Mouse (Mus musculus) small intestine, adult 2 months (tissue): ENCODE data around the gene Padi1. TPM values are rescaled to one million over a fixed set of nuclear protein-coding genes. Genes with fewer than 3 reads are reported as not detected.

Experiments
- H3K27ac ChIP-seq: fragments of 200-500 bp; 2 replicates; pipeline ENCODE4 v1.5.1; 2012; ENCODE audit warnings: low read depth, low read length, control low read depth, inconsistent platforms; ENCODE audit not compliant: insufficient read depth
- H3K27me3 ChIP-seq: fragments of 200-500 bp; 2 replicates; pipeline ENCODE4 v1.6.1; 2012; ENCODE audit warnings: mild to moderate bottlenecking, moderate library complexity, low read length, inconsistent platforms; ENCODE audit not compliant: control insufficient read depth, insufficient read depth
- H3K36me3 ChIP-seq: fragments of 200-500 bp; 2 replicates; pipeline ENCODE4 v1.6.1; 2012; ENCODE audit warnings: mild to moderate bottlenecking, low read length, control low read depth, inconsistent platforms; ENCODE audit not compliant: control insufficient read depth, insufficient read depth
- H3K4me1 ChIP-seq: fragments of 200-500 bp; 2 replicates; pipeline ENCODE4 v1.6.1; 2012; ENCODE audit warnings: low read length, inconsistent platforms, mixed read lengths; ENCODE audit not compliant: control insufficient read depth, insufficient read depth, insufficient read length
- H3K4me3 ChIP-seq: fragments of 200-500 bp; 2 replicates; pipeline ENCODE4 v1.5.1; 2012; ENCODE audit warnings: low read depth, mild to moderate bottlenecking, control low read depth, inconsistent platforms, low read length, moderate library complexity
- CTCF ChIP-seq: fragments of 200-500 bp; IDR thresholded peaks from 2 replicates; pipeline ENCODE4 v1.5.1; 2012; ENCODE audit warnings: low read depth, mild to moderate bottlenecking, control low read depth, inconsistent platforms, low read length, moderate library complexity, mixed read lengths; ENCODE audit not compliant: insufficient replicate concordance, insufficient read length; ENCODE audit errors: extremely low read depth
- POLR2A ChIP-seq: fragments of 200-500 bp; IDR thresholded peaks from 2 replicates; pipeline ENCODE4 v1.6.1; 2012; ENCODE audit warnings: low read depth, mild to moderate bottlenecking, control low read depth, inconsistent platforms, low read length, moderate library complexity
- WGBS: fragments of 180-500 bp; shearing (Covaris S2); methylation state at CpG from one replicate; pipeline ENCODE4 v1.1.7; 2018; 5-methylcytosine and 5-hydroxymethylcytosine counted together
- polyA plus RNA-seq: library from polyadenylated mRNA; depleted of rRNA; stranded (reverse); fragments of >200 nt; gene quantifications from 2 replicates; pipeline ENCODE4 v1.2.3, GENCODE M21; 2012

The Padi1 gene
- polyA plus RNA-seq, 1 experiment, result not detected

- H3K27ac ChIP-seq, result no peak overlapping the region
- H3K36me3 ChIP-seq, result no peaks in the 10 kb centered on the region
- no peak overlapping the region for H3K4me3 ChIP-seq
- 91% methylated on average over 9 of the region's 9 CpGs for WGBS
- no peaks in the 10 kb centered on the region for H3K27me3 ChIP-seq
- TF ChIP-seq POLR2A (no peak), CTCF (no peak)
- no peaks in the 10 kb centered on the region for H3K4me1 ChIP-seq
These were observed 61.2 kb downstream of the Padi1 start for GRCm38 (mm10) chr4:140784292-140784945.

- Histone ChIP-seq H3K36me3 (no peaks in the 10 kb centered on the region), H3K27me3 (no peaks in the 10 kb centered on the region), H3K27ac (no peak overlapping the region), H3K4me1 (no peaks in the 10 kb centered on the region), H3K4me3 (no peak overlapping the region)
- TF ChIP-seq POLR2A (no peak), CTCF (no peak)
- 79% methylated on average over 9 of the region's 9 CpGs for WGBS
These were observed 62.8 kb downstream of the Padi1 start for GRCm38 (mm10) chr4:140782821-140783220.

GRCm38 (mm10) chr4:140780507-140780906 lies 65.1 kb downstream of the Padi1 start:
- no peaks in the 10 kb centered on the region for H3K4me1 ChIP-seq
- 70% methylated on average over 14 of the region's 14 CpGs for WGBS

GRCm38 (mm10) chr4:140779803-140780397 lies 65.7 kb downstream of the Padi1 start:
- 25% methylated on average over 19 of the region's 19 CpGs for WGBS
- no peak overlapping the region for H3K27ac ChIP-seq
- TF ChIP-seq CTCF (no peak), POLR2A (no peak)
- H3K4me3 ChIP-seq, result no peak overlapping the region
- H3K4me1 ChIP-seq, result no peaks in the 10 kb centered on the region
- no peaks in the 10 kb centered on the region for H3K36me3 ChIP-seq
- H3K27me3 ChIP-seq, result no peaks in the 10 kb centered on the region

More at GRCm38 (mm10) chr4:140780507-140780906, 65.1 kb downstream of the Padi1 start:
- no peak for TF ChIP-seq POLR2A
- no peak for TF ChIP-seq CTCF
- Histone ChIP-seq H3K36me3 (no peaks in the 10 kb centered on the region), H3K27ac (no peak overlapping the region), H3K4me3 (no peak overlapping the region), H3K27me3 (no peaks in the 10 kb centered on the region)

GRCm38 (mm10) chr4:140776623-140777022 lies 69.0 kb downstream of the Padi1 start:
- 67% methylated on average over 13 of the region's 13 CpGs for WGBS
- TF ChIP-seq CTCF (no peak), POLR2A (no peak)

GRCm38 (mm10) chr4:140775876-140776275 lies 69.7 kb downstream of the Padi1 start:
- H3K4me1 ChIP-seq, result no peaks in the 10 kb centered on the region
- no peaks in the 10 kb centered on the region for H3K27me3 ChIP-seq
- H3K36me3 ChIP-seq, result no peaks in the 10 kb centered on the region
- no peak overlapping the region for H3K27ac ChIP-seq
- TF ChIP-seq POLR2A (no peak), CTCF (no peak)
- no peak overlapping the region for H3K4me3 ChIP-seq
- WGBS, result 77% methylated on average over 10 of the region's 10 CpGs

More at GRCm38 (mm10) chr4:140776623-140777022, 69.0 kb downstream of the Padi1 start:
- no peak overlapping the region for H3K4me3 ChIP-seq
- H3K27me3 ChIP-seq, result no peaks in the 10 kb centered on the region
- H3K36me3 ChIP-seq, result no peaks in the 10 kb centered on the region
- H3K27ac ChIP-seq, result no peak overlapping the region
- no peaks in the 10 kb centered on the region for H3K4me1 ChIP-seq

- Histone ChIP-seq H3K27me3 (no peaks in the 10 kb centered on the region), H3K4me1 (no peaks in the 10 kb centered on the region), H3K36me3 (no peaks in the 10 kb centered on the region), H3K27ac (no peak overlapping the region), H3K4me3 (no peak overlapping the region)
- WGBS, result 53% methylated on average over 9 of the region's 9 CpGs
- TF ChIP-seq POLR2A, result no peak
- TF ChIP-seq CTCF, result no peak
These were observed 70.7 kb downstream of the Padi1 start for GRCm38 (mm10) chr4:140774893-140775292.
